Mouse (Mus musculus): ENCODE data around the gene Ift20. TPM values are rescaled to one million over a fixed set of nuclear protein-coding genes. Genes with fewer than 3 reads are reported as not detected.

Gene Ift20
- polyA plus RNA-seq (2012; rRNA removed) = 98.4 and 124 TPM in 2 replicates

DNA sequence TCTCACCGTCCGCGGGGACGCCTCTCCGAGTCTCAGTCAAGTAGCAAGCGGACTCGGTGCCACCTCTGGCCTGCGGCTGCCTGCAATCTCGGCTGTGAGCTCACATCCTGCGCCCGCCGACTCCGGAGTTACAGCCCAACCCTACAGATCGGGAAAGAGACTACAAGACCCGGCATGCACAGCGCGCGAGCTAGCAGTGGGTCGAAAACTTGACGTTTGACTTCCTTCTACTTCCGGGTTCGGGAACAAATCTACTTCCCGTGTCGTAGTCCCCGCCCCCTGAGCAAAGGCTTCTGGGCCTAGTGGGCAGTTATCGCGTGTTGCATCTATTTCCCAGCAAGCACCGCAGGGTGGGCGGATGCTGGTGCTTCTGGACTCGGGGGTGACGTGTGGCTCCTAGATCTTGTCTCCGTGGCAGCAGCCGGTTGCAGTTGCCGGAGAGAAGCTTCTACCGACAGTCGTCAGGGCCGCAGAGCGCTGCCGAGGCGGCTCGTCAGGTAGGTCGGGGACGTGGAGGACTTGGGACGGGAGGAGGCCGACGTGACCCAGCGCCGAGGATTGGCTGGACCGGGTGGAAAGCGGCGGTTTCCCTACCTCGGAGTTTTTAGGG is at the start of gene Ift20, which contains the start of gene Tnfaip1:
Gene Ift20, plus strand, starts transcription at position 282 of the 610 bp plus-strand sequence.
Gene Tnfaip1, minus strand, starts transcription at position 253 of the 610 bp plus-strand sequence.
- DNase-seq (ENCODE audit: low read depth) = peak; percentile 96

DNA sequence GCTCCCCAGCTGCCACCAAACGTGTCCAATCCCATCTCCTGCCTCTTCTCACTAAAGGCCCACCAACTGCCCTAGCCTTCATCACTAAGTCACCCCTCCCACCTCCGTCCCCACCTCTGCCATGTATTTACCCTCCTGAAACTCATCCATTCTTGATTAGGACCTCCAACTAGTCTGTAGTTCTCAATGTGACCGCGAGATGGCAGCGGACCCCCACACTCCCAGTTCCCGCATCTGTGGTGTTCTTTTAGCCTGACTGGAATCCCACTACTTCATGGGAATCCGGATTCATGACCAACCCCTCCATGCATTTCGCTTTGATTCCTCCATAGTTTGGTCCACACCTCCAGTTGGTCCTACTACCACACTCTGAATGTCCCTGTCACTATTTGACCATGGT is 48.0 kb upstream of the Ift20 start:
- DNase-seq (ENCODE audit: low read depth) = no peak

DNA sequence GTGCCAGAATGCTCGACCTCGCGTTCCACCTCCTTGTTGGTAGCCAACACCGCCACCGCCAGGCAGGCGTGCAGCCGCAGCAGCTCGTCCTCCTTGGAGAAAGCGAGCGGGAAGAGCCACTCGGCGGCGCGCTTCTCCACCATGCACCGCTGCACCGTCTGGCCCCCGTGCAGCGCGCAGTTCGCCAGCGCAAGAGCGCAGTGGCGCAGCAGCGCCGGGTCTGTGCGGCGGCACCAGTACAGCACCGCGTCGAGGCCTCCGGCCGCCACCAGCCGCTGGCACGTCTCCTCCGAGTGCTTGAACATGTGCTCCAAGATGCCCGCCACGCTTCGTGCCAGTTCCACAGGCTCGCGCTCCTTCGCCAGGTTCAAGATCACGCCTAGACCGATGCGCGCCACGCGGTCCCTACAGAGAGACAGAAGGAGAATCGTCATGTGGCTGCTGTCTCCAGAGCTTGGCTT is 45.4 kb upstream of the Ift20 start:
- DNase-seq (ENCODE audit: low read depth) = no peak

DNA sequence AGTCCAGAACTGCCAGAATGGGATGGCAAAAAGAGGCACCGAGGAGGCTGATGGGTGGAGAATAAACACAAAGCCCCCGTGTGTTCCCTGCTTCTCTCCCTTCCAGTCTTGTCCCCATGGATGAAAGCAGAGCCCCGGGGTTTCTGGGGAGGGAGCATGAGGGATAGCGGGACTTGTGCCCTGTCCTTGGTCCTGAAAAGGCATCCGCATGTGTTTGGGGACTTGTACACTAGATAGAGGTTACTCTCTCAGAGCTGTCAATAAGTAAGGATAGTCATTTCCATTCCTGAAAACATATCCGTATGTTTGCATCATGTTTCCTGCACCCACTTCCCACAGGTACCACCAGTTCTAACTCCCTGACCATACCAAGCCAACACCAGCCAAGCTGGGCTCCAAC is 40.3 kb upstream of the Ift20 start:
- no peak for DNase-seq (ENCODE audit: low read depth)

DNA sequence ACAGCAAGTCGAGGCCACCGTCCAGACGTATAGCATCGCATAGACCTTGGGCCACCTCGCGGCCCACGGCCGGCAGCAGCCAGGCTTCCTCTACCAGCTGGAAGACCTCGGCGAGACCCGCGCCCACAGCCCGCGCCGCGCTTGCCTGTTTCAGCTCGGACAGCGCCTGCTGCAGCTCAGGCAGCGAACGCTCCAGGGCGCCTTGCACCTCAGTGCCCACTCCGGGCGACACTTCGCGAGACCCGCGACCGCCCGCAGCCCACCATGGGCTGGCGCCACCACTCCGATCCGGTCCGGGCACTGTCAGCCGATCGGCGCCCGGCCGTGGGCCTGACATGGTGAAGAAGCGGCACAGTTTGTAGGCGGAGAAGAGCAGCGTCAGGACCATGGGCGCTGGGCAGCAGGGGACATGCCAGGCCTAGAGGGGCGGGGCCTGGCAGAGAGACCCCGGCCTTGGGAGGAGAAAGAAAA is 39.1 kb upstream of the Ift20 start:
- no peak for DNase-seq (ENCODE audit: low read depth)

DNA sequence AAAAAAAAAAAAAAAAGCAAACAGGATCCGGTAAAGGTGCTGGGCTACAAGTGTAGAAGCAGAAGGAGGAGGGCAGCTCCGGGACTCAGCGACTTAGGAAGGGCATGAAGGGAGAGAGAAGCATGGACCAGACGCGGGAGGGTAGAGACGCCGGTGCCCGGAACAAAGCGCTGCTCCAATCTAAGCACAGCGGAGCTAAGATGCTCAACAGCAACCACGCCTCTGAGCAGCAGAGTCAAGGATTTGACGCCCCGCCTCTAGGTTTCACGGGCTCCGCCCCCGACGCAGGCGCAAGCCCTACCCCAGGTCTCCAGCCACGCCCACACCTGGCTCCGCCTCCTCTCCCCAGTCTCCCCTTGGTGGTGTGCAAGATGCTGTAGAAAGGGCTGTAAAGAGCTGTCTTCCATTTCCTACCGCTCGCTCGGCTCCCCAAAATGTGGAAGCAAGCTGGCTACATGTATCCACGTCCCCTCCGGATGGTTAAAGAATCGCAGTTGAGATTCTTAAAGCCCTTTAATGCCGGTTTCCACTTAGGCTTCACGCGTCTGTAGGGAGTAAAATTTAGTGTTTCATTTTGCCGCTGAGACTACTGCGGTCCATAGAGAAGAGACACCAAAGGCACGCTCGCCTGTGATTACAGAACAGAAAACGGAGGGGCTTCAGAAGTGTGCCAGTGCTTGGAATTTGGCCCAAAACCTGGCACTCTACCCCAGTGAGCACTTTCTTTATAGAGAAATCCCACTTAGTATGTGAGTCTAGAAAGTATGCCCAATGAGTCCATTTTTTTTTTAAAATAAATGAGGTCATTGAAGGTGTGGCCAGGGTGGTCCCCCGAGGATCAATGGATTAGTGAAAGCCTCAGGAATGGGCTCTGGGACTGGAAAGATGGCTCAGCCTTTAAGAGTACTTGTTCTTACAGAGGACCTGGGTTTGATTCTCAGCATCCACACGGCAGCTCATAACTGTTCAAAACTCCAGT is 38.3 kb upstream of the Ift20 start, which contains the start of gene Sarm1:
Gene Sarm1, minus strand, starts transcription at position 211 of the 979 bp plus-strand sequence.
- no peak for DNase-seq (ENCODE audit: low read depth)

DNA sequence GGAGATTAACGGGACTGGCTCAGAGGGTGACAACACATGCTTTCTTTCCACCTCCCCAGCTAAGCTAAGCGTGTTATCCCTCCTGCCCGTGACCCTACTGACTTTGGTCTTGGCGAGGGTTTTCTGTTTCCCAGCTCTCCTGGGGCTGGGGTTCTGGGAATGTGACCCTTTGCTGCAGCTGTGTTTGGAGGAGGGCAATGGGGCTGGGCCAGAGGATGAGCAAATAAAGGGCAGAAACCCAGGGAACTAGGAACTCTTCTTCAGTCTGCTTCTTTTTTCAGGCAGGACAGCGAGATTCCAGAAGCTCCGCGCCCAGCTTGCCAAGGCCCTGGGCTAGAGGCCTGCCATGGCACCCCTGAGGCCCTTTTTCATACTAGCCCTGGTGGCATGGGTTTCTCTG is 37.2 kb upstream of the Ift20 start, which contains the start of gene Vtn:
Gene Vtn, plus strand, starts transcription at position 88 of the 400 bp plus-strand sequence.
- no peak for DNase-seq (ENCODE audit: low read depth)

DNA sequence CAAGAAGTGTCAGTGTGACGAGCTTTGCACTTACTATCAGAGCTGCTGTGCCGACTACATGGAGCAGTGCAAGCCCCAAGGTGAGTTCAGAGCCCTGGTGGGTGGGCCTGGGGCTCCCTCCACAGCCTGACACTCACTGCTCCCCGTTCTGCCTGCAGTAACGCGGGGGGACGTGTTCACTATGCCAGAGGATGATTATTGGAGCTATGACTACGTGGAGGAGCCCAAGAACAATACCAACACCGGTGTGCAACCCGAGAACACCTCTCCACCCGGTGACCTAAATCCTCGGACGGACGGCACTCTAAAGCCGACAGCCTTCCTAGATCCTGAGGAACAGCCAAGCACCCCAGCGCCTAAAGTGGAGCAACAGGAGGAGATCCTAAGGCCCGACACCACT is 36.6 kb upstream of the Ift20 start:
- DNase-seq (ENCODE audit: low read depth) = no peak

DNA sequence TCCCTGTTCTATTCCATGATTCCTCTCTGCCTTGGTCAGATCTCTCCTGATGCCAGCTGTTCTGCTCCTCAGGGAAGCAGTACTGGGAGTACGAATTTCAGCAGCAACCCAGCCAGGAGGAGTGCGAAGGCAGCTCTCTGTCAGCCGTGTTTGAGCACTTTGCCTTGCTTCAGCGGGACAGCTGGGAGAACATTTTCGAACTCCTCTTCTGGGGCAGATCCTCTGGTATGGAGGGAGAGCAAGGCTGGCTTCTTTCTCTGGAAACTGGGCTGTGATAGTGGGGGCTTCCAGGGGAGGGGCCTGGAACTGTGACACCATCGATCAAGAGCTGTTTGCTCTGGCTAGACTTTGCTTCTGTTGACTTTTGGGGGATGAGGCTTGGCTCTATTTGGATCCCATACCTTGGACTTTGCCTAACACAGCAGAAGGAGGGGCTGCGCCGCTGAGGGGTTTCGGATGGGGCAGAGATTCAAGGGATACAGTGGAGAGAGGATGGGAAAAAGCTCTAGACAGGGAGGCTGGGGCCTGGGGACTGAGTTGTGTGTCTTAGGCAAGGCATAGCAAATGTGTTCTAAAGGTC is 35.4 kb upstream of the Ift20 start:
- DNase-seq (ENCODE audit: low read depth) = no peak

DNA sequence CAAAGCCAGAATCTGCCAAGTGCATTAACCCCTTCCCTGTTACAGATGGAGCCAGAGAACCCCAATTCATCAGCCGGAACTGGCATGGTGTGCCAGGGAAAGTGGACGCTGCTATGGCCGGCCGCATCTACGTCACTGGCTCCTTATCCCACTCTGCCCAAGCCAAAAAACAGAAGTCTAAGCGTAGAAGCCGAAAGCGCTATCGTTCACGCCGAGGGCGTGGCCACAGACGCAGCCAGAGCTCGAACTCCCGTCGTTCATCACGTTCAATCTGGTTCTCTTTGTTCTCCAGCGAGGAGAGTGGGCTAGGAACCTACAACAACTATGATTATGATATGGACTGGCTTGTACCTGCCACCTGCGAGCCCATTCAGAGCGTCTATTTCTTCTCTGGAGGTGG is 34.6 kb upstream of the Ift20 start:
- no peak for DNase-seq (ENCODE audit: low read depth)

DNA sequence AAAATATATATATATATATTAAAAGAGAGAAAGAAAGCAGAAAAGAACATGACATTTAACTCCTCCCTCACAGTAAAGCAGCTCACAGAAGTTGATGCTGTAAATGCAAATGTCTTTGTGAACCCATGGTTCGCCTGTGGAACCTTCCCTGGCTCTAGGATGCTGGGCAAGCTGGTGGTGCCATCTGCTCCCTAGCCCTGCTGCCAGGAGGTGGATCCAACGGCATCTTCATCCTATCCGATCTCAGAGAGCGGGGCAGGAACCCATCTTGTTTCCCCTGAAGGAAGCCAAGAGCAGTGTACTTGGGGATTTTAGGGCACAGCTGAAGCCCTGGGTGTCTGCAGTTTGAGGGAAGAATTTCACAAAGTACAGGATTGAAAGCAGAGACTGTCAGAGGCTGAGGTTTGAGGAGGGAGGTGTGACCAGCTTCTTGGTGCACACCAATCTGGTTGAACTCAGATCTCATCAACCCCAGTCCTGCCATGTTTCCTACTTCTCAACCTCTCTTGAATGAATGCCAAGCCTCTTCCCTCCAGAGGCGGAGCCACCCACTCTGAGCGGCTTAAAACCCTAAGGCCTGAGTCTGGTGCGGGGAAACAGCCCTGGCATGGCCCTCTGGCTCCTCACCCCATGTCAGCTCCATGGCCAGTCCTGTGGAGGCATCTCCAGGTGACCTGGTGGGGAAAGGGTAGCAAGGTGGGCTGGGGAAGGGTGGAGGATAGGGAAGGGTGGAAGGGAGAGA is 33.1 kb upstream of the Ift20 start, which contains the start of gene Sebox:
Gene Sebox, plus strand, starts transcription at position 539 of the 742 bp plus-strand sequence.
- DNase-seq (ENCODE audit: low read depth) = no peak

DNA sequence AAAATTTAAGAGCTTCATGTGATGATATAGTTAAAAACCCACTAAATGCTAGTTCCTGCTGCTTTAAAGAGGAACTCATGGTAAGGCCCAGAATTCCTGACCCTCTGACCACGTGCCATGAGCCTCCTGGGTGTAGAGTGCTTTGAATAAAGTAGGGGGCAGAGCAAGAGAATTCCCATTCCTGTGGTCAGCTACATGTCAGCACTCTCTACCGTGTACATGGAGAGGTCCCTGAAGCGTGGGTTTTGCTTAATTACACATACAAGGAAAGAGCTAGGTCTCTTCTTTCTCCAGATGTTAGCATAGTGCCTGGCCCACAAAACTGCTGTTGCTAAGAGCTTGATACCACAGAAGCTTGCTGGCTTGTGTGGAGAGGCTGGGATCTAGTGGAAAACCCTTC is 30.7 kb upstream of the Ift20 start:
- no peak for DNase-seq (ENCODE audit: low read depth)

DNA sequence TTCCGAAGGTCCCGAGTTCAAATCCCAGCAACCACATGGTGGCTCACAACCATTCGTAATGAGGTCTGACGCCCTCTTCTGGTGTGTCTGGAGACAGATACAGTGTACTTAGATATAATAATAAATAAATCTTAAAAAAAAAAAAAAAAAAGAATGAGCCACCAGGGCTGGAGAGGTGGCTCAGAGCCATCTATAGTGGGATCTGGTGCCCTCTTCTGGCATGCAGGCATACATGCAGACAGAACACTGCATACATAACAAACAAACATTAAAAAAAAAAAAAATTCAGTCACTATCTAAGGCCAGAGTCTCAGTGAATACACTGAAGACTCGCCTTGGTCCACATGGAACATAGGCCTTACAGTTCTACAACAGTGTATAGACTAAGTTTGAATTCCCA is 27.0 kb upstream of the Ift20 start:
- DNase-seq (ENCODE audit: low read depth) = no peak

DNA sequence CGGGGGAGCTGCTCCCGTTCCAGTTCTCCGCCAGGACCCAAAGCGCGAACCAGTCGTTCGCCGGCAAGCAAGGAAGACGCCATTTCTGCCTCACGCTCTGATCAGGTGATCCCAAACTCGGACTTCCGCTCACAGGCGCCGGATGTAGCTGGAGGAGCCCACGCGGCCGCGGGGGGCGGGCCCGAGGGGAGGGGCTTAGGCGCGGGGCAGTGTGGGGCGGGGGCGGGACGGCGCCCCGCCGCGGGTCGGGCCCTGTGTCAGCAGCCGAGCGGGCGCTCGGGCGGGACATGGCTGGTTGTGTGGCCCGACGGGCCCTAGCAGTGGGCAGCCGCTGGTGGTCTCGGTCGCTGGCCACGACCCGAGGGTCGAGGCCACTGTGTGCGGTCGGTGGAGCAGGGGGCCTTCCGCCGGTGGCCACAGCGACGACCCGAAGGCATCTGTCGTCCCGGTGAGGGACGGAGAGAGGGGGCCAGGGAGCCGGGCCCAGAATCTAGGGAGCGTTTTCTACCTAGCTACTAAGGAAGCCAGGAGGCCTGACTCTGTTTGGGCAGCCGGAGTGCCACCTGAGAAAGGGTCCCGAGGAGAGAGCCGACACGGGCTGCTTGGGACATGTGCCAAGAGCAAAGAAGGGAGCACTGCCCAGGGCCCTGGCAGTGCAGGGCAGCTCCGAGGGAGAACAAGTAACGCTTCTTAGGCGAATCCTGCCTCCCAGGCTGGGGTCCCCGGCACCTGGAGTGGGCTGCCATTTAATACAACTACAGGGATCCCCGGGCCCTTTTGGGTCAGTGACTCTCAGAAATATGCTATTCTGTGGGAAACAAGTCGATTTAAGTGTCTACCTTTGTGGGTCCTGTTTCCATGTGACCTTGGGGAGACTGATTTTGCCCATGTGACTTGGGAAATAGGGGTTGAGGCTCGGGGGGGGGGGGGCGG is 23.9 kb upstream of the Ift20 start, which contains the start of the genes Tmem199 and Poldip2:
Gene Tmem199, minus strand, starts transcription at position 148 of the 933 bp plus-strand sequence.
Gene Poldip2, plus strand, starts transcription at position 169 of the 933 bp plus-strand sequence.
- no peak for DNase-seq (ENCODE audit: low read depth)

DNA sequence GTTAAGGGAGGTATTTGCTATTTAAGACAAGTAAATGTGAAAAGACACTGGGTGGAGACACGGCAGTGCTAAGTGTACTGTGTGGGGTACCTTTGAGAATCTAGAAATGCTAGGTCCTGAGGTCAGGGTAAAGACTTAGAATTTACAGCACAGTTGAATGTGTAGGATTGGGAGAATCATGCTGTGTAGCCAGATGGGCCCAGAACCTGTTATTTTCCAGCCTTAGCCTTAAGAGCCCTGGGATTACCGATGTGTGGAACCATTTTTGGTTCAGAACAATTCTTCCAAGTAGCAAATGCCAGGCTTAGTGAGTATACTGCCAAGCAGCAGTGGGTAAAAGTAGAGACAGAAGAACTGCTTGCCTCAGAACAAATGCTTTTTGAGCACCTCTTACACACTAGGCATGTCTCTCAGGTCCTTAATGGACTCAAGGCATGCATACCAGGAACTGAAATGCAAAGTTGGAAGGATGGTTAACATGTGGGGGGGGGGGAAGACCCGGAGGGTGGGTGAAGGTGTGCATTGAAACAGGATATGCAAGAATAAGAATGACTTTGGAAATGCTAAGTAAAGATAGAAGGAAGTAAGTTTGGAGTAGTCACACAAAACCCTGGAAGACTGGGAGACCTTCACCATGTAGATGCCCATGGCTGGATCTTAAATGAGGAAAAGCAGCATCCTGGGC is 22.9 kb upstream of the Ift20 start:
- no peak for DNase-seq (ENCODE audit: low read depth)

DNA sequence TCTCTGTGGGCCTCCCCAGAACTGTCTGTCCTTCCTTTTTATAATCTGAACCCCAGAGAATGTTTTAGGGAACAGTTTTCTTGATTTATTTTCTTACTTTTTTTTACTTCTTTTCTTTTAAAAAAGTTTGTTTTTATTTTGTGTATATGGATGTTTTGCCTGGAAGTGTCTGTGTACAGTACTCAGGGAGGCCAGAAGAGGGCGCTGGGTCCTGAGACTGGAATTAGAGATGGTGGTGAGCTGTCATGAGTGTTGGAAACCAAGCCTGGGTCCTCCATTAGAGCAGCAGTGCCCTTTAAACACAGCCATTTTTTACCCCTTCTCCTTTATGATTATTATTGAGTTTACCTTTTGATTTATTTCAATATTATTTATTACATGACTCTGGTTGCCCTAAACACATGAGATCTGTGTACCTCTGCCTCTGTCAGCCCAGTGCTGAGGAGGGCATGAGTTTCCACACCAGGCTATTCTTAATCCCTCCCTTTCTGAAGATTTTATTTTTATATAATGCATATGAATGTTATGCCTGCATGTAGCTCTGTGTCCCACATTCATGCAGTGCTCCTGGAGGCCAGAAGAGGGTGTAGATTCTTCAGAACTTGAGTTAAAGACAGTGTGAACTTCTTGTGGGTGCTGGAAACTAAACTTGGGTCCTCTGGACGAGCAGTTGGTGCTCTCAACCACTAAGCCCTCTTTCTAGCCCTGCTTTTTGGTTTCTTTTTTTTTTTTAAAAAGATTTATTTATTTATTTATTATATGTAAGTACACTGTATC is 20.4 kb upstream of the Ift20 start:
- DNase-seq (ENCODE audit: low read depth) = no peak

DNA sequence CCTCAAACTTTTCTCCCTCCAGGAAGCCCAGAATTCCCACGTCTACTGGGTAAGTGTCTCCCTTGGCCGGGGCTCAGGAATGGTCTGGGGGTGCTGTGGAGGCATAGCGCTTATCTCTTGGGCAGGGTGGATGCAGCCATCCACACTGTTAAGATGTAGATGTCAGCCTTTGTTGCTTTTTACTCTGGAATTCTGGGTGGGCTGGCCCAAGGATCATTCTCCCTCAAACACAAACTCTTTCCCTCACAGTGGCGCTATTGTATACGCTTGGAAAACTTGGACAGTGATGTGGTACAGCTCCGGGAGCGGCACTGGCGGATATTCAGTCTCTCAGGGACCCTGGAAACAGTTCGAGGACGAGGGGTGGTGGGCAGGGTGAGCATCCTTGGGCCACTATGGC is 17.2 kb upstream of the Ift20 start:
- DNase-seq (ENCODE audit: low read depth) = no peak

DNA sequence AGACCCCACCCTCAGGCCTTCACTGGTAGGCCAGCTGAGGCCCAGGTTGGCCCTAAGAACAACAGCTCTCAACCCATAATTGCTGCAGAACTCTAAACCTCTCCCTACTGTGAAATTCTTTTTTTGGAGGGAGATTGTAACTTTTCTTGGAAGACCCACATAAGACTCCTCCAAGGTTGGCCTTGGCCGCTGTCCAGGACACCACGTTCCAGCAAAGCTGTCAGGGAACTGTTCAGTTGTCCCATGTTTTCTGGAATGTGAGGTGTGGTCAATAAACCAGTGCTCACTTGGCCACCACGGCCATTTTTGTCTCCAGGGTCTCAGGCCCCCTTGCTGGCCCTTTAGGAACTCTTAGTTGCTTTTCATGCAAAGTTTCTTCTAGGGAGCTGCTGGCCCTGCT is 14.3 kb upstream of the Ift20 start:
- DNase-seq (ENCODE audit: low read depth) = no peak
